Mouse (Mus musculus) C2C12 (cell line): ENCODE data around the gene Nxnl2.

Experiments used
- CEBPB ChIP-seq: IDR thresholded peaks from one replicate; pipeline ENCODE4 v1.6.1; 2011; ENCODE audit warnings: low read depth, mild to moderate bottlenecking, control low read depth, moderate library complexity
- CTCF ChIP-seq: IDR thresholded peaks from one replicate; pipeline ENCODE4 v1.5.1; 2011; ENCODE audit not compliant: control insufficient read depth, insufficient read depth, insufficient read length
- FOSL1 ChIP-seq: IDR thresholded peaks from one replicate; pipeline ENCODE4 v1.8.0; 2011; ENCODE audit warnings: mild to moderate bottlenecking, low read length; ENCODE audit not compliant: poor library complexity, insufficient read depth, severe bottlenecking
- MAX ChIP-seq: IDR thresholded peaks from one replicate; pipeline ENCODE4 v1.6.1; 2011; ENCODE audit warnings: mild to moderate bottlenecking, control low read depth
- MYOD1 ChIP-seq: IDR thresholded peaks from one replicate; pipeline ENCODE4 v1.6.1; 2011; ENCODE audit warnings: low read depth; ENCODE audit not compliant: control insufficient read depth, insufficient read length
- MYOG ChIP-seq: IDR thresholded peaks from one replicate; pipeline ENCODE4 v1.6.1; 2011; ENCODE audit not compliant: control insufficient read depth, insufficient read length; ENCODE audit errors: extremely low read depth
- USF1 ChIP-seq: IDR thresholded peaks from one replicate; pipeline ENCODE4 v1.6.1; 2011; ENCODE audit warnings: low read depth, mild to moderate bottlenecking, control low read depth, moderate library complexity

DNA sequence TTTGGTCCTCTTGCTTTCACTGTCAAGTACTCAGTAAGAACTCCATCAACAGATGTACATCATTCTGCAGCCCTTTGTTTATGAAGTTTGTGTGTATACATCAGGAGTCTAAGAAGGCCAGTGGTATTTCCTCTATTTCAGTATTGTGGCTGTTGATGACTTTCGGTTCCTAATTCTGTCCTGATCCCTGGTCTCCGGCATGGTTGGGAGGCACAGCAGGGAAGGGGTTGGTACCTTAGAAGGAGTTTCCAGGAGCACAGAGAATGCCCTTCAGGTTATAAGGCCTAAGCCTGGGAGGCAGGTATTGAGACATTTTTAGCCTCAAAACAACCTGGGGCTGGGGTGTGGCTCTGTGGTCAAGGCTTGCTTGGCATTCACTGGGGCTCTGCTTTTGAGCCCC, 9.2 kb upstream of the Nxnl2 start:
- TF ChIP-seq MYOG, result no peak
- no peak for TF ChIP-seq CTCF
- TF ChIP-seq FOSL1, result no peak
- no peak for TF ChIP-seq USF1
- no peak for TF ChIP-seq MYOD1
- no peak for TF ChIP-seq CEBPB
- no peak for TF ChIP-seq MAX
